Mouse (Mus musculus) gastrocnemius, postnatal 14 days (tissue): ENCODE data around the gene Ndrg3. TPM values are rescaled to one million over a fixed set of nuclear protein-coding genes. Genes with fewer than 3 reads are reported as not detected.
A peak's percentile ranks its signal among the peaks of the same experiment; 100 is the strongest.
"Not testable (repeated sequence)": the region's sequence is repeated elsewhere in the genome, so short reads cannot be mapped to it uniquely, and the experiment has no call there.

Source experiments
- DNase-seq: peaks from one replicate; pipeline ENCODE4 v3.0.0; 2021; ENCODE audit warnings: mixed read lengths
- intact Hi-C: fragments of 180-260 bp; cut with DNase I; formaldehyde crosslinking; loops from one replicate; pipeline ENCODE4 v1.15.1; 2025; ENCODE audit warnings: low total_unique reads
- total RNA-seq, 2 experiments: library from RNA; stranded (reverse); gene quantifications; 2 replicates each; pipeline ENCODE4 v1.2.3; 2021

Ndrg3 gene
- total RNA-seq, 2 experiments from 2014 or later = 23.3 to 25.2 TPM

DNA sequence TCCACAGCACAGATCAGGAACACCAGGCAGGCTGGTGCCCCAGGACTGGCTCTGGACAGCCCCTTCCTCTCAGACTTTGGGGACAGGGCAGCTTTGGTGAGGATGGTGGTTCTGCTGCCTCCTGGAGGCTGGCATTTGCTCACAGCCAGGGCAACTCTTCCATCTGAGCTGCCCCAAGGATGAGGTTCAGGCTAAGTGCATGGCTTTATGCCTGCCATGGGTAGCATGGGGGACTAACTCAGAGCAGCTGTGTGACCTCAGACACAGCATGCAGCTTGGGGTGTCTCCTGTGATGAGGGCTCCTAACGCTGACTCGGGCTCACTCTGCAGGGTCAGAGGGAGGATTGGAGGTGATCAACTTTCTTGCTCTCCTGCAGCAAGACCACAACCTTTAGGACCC lies 106.2 kb downstream of the Ndrg3 start:
- intact Hi-C loops, DNase-seq: not testable (repeated sequence)

DNA sequence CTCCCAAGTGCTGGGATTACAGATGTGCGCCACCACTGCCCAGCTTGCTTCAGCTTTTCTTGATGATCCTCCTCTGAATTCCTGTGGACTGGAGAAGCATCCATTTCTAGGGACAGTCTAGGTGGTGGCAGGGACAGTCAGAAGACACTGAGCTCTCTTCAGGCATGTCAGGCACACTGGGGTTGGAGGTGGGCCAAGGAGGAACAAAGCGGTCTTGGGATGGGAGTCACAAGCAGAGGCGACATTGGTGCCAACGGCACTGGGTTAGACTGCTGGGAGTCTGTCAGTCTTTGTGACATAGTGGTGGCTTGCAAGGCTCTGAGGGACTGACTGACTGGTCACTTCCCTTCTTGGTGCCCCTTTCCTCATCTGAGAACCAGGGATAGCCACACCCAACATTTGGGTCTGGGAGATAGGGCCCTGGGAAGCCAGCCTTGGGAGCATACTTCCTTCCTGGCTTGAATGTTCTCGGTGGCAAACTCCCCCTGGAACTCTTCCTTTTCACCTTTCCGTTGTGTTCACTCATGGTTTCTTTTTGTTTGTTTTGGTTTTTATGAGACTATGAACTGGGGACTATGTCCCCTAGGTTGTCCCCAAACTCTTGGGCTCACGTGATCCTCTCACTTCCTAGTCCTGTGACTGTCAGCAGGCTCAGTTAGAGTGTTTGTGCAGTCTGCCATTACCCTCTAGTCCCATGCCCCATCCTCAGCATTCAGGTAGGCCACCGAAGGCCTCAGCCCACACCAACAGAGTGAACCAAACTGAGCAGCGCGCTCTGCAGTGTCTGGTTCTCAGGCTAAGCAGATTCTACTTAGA lies 107.3 kb downstream of the Ndrg3 start:
- intact Hi-C loops = no loop called here
- DNase-seq = no peak

DNA sequence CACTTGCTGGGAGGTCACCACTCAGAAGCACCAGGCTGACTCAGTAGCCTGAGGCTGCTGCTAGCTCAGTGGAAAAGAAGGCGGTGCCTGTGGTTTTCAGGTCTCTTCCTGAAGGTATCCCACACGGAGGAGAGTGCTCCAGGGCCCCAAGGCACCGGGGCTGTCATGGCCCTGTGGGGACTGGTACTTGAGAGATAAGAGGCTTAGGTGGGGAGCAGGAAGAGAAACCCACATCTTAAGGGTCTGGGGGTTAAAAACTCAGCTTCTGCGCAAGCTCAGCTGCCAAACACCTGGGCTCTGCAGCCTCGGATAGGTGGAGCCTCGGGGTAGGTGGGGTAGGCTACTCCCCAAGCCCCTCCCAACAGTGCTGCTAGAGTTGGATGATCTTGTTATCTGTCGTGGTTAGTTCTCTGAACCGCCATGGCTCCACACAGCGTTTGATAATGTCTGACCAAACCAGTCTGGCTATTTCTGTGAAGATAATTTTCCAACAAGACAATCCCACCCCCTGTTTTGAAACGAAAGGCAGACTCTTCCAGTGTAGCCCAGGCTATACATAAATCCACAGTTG lies 109.3 kb downstream of the Ndrg3 start:
- DNase-seq = no peak
- intact Hi-C loops = no loop called here

DNA sequence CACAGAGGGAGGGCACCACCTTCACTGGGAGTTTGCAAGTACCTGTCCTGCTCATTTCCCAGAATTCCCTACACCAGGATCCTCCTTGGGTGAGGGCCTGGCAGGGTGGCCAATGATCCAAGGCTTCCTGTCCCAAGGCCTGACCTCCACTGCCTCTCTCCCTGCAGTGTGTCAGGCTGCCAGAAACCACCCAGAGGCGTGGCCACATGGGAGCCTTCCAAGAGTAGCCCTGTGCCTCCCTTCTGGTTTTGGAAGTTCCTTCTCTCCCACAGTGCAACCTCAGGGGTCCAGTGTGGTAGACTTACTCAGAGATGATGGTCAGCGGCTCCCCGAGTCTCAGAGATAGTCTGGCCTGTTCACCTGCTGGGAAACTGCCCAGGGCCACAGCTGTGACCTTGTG lies 112.3 kb downstream of the Ndrg3 start:
- peak; percentile 23 for DNase-seq
- intact Hi-C loops = loop anchor here (10.0 kb wide), 1 partner anchor 215 kb away; no protein-coding TSS in a partner anchor

DNA sequence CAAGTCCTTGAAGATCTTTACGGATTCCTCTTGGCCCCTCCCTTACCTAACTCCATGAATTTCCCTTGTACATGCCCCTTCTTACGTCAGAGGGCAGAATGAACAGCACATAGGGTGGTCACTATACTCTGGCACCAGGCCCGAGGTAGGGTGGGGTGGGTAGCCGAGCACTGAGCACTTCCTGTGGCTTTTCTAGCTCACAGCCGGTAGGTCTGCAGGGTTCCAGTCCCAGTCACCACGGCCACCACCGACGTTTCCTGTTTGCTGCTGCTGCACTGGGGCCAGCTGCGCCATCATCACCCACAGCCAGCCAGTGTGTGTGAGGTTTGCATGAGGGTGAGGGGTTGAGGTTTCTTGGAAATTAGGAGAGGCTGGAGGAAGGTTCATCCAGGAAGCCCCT lies 114.1 kb downstream of the Ndrg3 start:
- intact Hi-C loops = loop anchor here (10.0 kb wide), 1 partner anchor 217 kb away; no protein-coding TSS in a partner anchor
- no peak for DNase-seq

Other genes with a start within 250 kb of the Ndrg3 start
- gene Myl9, start 216.6 kb downstream of the Ndrg3 start, total RNA-seq = 100 to 1,000 TPM; 165 to 224 TPM
- gene Tgif2, start 152.0 kb downstream of the Ndrg3 start, total RNA-seq = 1 to 10 TPM; 2.9 to 3.1 TPM
- gene 4930518I15Rik, start 134.1 kb downstream of the Ndrg3 start, total RNA-seq = under 1 TPM; 0.35 to 0.44 TPM
- 10 to 100 TPM; 75.1 to 77.1 TPM for gene Rab5if, start 128.9 kb downstream of the Ndrg3 start, total RNA-seq
- not detected for gene Sla2, start 104.9 kb downstream of the Ndrg3 start, total RNA-seq
- 1 to 10 TPM; 2.7 to 3.5 TPM for gene Dsn1, start 15.1 kb upstream of the Ndrg3 start, total RNA-seq
- gene Soga1, start 87.2 kb upstream of the Ndrg3 start, total RNA-seq = 10 to 100 TPM; 11.1 to 12.2 TPM
- not detected for gene Tldc2, start 95.0 kb upstream of the Ndrg3 start, total RNA-seq
- gene Samhd1, start 143.2 kb upstream of the Ndrg3 start, total RNA-seq = 10 to 100 TPM; 11.4 to 13.7 TPM
- gene Rbl1, start 212.5 kb upstream of the Ndrg3 start, total RNA-seq = 1 to 10 TPM; 2.0 to 3.8 TPM